Mouse (Mus musculus): ENCODE data around the gene Myof. TPM values are rescaled to one million over a fixed set of nuclear protein-coding genes. Genes with fewer than 3 reads are reported as not detected.

Myof gene
- total RNA-seq, 2 experiments from 2014 or later, result 4.3 to 5.0 TPM

- no peak for TF ChIP-seq CTCF (conservative IDR thresholded peaks at IDR 0.05)
Observed at GRCm38 (mm10) chr19:37988156-37988555, 55.2 kb downstream of the Myof start.

DNA sequence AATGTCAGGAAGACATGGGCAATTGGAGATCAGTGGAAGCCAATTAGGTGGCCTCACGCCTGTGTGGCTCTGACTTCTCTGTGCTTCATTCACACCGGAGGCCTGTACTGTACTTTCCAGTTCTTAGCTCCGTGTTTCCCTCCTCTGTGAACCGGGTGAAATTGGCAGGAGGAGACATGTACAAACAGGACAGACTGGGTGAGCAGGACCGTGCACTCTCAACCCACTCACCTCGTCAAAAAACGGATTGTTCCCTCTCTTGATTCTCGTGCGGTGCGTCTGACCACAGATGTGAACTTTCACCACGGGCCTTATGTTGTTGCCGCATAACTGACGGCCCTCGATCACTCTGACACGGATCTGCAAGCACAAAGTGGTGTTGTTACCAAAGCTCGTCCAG is 57.6 kb downstream of the Myof start:
- Histone ChIP-seq H3K27ac (no peak overlapping the region), H3K4me3 (no peak overlapping the region)
- no peak for TF ChIP-seq CTCF (conservative IDR thresholded peaks at IDR 0.05)
- DNase-seq (ENCODE audit: low spot score in 2 of 2), result no peak

More at GRCm38 (mm10) chr19:37988156-37988555, 55.2 kb downstream of the Myof start:
- Histone ChIP-seq H3K4me3 (no peak overlapping the region), H3K27ac (peak overlapping the region; percentile 70)
- peak in 1 of 2 experiments; percentile 10 for DNase-seq (ENCODE audit: low spot score in 2 of 2)

- DNase-seq (ENCODE audit: low spot score in 2 of 2), result no peak
- no peak for TF ChIP-seq CTCF (conservative IDR thresholded peaks at IDR 0.05)
- Histone ChIP-seq H3K4me3 (no peak overlapping the region), H3K27ac (no peak overlapping the region)
Observed at GRCm38 (mm10) chr19:37975951-37976350, 67.4 kb downstream of the Myof start.

GRCm38 (mm10) chr19:37970571-37970970 is 72.8 kb downstream of the Myof start:
- no peak overlapping the region for H3K4me3 ChIP-seq
- TF ChIP-seq CTCF (conservative IDR thresholded peaks at IDR 0.05), result no peak

DNA sequence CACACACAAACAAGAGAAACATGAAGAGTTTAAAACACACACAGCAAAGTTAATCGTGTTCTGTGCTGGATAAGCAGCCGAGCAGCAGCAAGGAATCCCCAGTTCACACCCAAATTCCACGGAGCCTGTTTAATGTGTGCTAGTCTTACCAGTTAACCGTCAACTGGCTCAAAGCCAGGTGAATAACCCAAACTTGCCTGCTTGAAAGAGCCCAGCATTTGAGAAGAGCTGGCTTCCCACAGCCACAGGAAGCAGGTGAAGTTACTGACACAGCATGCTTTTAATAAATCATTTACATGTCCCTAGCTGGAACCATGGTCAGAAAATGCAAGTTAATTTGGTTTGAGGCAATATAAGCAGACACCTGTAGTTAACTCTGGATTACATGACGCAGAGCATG is 73.4 kb downstream of the Myof start:
- TF ChIP-seq CTCF (conservative IDR thresholded peaks at IDR 0.05), result no peak
- no peak for DNase-seq (ENCODE audit: low spot score in 2 of 2)
- Histone ChIP-seq H3K4me3 (no peak overlapping the region), H3K27ac (no peak overlapping the region)

More at GRCm38 (mm10) chr19:37970571-37970970, 72.8 kb downstream of the Myof start:
- no peak for DNase-seq (ENCODE audit: low spot score in 2 of 2)
- H3K27ac ChIP-seq, result no peak overlapping the region

DNA sequence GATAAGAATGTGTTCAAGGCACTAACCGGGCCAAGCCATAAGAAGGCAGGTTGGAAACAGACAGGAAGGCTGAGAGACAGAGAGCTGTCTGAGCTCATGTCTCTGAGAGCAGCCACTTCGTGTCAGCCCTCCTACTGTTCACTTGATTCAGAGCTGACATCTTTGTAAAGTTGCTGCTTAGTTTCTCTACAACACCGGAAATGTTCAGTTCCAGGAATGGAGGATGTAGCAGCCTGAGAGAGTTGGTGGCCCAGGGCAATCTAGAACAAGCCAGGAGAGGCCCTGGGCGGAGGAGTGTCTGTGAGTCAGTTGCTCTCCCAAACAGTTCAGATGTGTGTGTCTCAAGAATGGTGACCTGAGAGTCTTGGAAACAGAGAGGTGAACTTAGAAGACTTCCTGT is 77.5 kb downstream of the Myof start:
- Histone ChIP-seq H3K27ac (no peak overlapping the region), H3K4me3 (no peak overlapping the region)
- no peak for DNase-seq (ENCODE audit: low spot score in 2 of 2)
- no peak for TF ChIP-seq CTCF (conservative IDR thresholded peaks at IDR 0.05)

DNA sequence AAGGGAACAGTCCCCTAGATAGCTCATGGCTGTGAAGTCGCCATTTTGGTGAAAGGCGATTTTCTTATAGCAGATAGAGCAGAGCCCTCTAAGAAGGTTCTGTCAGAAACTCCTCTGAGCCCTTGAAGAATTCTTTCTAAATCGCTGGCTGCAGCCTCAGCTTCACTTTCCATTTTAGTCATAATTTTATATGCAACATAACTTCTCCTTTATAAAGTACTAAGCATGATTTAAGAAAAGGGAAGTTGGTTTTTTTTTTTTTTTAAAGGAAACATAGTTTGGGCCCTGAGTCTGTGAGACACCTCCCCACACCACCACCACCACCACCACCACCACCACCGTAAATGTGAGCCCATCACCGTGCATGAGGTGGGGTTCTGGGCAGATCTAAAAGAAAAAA is 80.0 kb downstream of the Myof start:
- H3K4me3 ChIP-seq, result no peak overlapping the region
- no peak for TF ChIP-seq CTCF (conservative IDR thresholded peaks at IDR 0.05)
- no peak overlapping the region for H3K27ac ChIP-seq
- DNase-seq (ENCODE audit: low spot score in 2 of 2), result no peak

DNA sequence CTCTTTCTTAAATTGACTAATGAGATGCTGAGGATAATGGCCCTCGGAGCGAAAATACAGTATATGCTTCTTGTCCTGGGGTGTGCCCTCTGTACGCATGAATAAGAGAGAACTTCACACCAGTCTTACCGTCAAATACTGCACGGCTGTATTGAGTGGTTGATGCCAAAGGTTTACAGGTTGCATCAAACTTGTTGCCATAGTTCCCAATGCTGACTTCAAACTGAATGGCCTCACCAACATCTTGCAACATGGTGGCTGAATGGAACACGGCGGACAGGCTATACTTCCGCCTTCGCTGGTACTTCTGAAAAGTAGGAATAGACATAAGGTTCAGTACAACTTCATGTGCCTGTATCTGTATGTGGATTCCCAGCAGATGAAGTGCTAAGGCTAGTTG is 82.6 kb downstream of the Myof start:
- Histone ChIP-seq H3K4me3 (no peak overlapping the region), H3K27ac (no peak overlapping the region)
- DNase-seq (ENCODE audit: low spot score in 2 of 2), result no peak
- no peak for TF ChIP-seq CTCF (conservative IDR thresholded peaks at IDR 0.05)

DNA sequence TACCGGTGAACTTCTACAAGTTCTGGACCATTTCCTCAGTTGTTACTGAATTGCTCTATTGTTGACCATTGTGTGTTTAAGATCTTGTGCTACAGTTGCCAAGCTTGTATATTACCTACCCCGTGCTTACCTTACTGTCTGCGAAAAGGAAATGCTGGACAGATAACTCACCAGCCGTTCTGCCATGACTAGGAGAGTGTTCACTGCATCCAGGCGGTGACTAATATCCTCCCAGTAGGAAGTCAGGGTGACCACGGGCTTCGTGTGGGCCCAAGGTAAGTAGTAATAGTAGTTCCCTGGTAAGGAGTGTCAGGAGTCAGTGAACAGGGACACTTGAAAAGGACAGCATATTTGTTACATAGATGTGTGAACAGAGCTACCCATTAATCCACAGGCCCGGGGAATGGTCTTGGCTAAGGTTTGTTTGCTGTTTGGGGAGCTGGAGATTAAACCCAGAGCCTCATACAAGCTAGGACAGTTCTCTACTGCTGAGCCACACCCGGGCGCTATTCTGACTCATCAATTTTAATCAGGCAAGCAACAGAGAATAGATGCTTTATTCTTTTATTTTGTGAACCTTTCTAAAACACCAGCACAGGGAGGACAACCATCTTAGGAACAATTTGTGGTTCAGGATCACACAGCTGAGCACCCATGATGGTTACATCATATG is 83.7 kb downstream of the Myof start:
- no peak overlapping the region for H3K4me3 ChIP-seq
- no peak for DNase-seq (ENCODE audit: low spot score in 2 of 2)
- TF ChIP-seq CTCF (conservative IDR thresholded peaks at IDR 0.05), result no peak
- no peak overlapping the region for H3K27ac ChIP-seq

- H3K27ac ChIP-seq, result no peak overlapping the region
- no peak for TF ChIP-seq CTCF (conservative IDR thresholded peaks at IDR 0.05)
- no peak for DNase-seq (ENCODE audit: low spot score in 2 of 2)
- H3K4me3 ChIP-seq, result no peak overlapping the region
Observed at GRCm38 (mm10) chr19:37959076-37959475, 84.3 kb downstream of the Myof start.

GRCm38 (mm10) chr19:37957256-37957655 is 86.1 kb downstream of the Myof start:
- Histone ChIP-seq H3K4me3 (no peak overlapping the region), H3K27ac (no peak overlapping the region)
- no peak for TF ChIP-seq CTCF (conservative IDR thresholded peaks at IDR 0.05)
- DNase-seq (ENCODE audit: low spot score in 2 of 2), result no peak

DNA sequence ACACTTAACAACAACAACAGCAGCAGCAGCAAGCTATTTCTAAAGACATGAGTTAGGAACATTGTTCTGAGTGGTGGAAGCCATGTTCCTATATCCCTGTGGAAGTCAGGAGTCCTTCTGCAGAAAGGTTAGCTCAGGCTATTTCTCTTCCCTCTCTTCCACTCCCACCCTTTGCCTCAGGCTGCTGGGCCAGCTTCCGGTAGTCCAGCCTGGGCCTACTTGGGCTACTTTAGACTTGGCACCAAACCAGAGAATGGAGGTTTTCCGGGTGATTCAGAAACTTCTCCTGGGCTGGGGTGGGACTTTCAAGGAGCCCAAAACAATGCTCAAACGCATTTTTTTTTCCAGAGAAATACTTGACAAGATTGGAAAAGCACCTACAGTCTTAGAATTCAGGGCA is 87.4 kb downstream of the Myof start:
- no peak for DNase-seq (ENCODE audit: low spot score in 2 of 2)
- Histone ChIP-seq H3K27ac (no peak overlapping the region), H3K4me3 (no peak overlapping the region)
- no peak for TF ChIP-seq CTCF (conservative IDR thresholded peaks at IDR 0.05)

GRCm38 (mm10) chr19:37955425-37956001 is 87.9 kb downstream of the Myof start:
- DNase-seq (ENCODE audit: low spot score in 2 of 2), result peak; percentile 78 to 87
- Histone ChIP-seq H3K4me3 (no peak overlapping the region), H3K27ac (no peak overlapping the region)
- peak; percentile 95 for TF ChIP-seq CTCF (conservative IDR thresholded peaks at IDR 0.05)

DNA sequence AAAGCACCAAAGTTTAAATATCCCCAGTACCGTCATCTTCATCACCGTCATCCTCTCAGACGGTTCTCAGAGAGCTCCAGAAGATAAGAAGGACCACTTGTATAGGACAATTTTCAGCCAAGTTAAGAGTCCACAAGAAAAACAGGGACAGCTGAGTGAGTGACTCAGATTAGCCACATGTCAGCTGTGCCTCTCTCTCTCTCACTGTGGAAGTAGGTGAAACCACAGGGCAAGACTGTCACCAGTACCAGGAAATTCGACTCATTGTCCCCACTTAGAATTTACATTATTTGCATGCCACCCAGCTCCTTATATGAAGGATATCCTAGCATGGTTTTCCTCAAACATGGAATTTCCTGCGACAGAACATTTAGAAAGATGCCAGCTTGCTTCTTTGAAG is 88.6 kb downstream of the Myof start:
- no peak overlapping the region for H3K4me3 ChIP-seq
- TF ChIP-seq CTCF (conservative IDR thresholded peaks at IDR 0.05), result no peak
- no peak for DNase-seq (ENCODE audit: low spot score in 2 of 2)
- no peak overlapping the region for H3K27ac ChIP-seq

Data from layer of hippocampus, adult 2 months (tissue).